Mouse (Mus musculus) embryo, embryonic 9.5 days (tissue): ENCODE results near the gene Bnc2.
A peak's percentile ranks its signal among the peaks of the same experiment; 100 is the strongest.

ENCODE experiments used
- DNase-seq: peaks from one replicate; pipeline ENCODE4 v3.0.0-alpha.2; 2017; ENCODE audit errors: extremely low spot score

Bnc2 gene

DNA sequence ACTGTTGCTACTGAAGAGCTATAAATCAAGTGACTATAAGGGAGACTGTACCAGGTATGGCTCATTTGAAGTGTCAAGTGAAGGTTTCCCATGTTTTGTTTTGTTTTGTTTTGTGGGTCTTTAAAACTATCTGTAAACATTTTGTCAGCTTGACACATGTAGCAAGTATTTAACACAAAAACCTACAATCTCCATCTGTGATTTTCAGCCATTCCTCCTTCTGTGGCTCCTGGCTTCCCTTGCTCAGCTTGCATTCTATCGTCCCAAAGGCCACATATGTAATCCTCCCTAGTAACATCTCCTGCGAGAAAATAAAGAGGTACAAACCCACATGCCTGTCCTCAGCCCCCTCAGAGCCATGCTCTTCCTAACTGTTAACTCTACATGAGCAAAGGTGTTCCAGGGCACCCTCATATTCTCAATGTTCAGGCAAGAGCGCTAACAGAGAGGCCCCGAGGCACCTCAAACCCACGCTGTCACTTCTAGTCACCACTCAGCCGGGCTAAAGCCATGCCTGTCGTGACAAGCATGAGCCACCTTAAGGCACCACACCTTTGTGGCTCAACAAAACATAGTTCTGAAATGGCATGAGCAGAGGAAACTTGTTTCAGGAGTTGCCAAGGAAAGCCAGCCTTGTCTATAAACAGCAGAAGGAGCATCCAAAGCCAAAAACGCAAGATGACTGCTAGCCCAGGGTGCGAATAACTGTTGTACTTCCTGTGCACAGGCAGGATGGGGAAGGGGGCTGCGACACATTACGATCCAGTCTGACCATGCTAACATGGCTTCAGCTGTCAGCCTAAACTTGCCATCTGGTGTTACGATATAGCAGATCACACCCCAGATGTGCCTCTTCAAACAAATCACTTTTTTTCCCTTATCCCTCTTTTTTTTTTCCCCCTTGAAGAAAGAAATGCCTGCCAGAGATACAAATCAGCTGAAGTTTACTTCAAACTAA lies 42.0 kb downstream of the Bnc2 start:
- peak; percentile 12 for DNase-seq

DNA sequence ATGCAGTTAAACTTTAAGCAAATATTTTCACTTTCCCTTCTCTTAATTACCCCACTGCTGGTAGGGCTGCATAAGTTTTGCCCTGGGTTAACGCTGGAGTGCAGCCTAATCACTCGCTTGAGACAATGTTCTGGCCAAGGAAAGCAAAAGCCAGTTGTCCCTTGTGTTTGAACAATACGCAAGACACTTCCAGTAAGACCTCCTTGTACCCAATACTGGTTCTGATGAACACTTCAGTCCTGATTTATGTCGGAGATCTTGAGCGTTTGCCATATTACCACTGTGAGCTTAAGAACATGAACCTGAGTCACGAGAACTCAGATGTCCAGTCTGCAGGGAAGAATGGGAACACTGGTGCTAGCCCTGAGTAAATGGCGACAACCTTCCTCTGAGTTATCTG lies 47.5 kb downstream of the Bnc2 start:
- DNase-seq, result no peak

DNA sequence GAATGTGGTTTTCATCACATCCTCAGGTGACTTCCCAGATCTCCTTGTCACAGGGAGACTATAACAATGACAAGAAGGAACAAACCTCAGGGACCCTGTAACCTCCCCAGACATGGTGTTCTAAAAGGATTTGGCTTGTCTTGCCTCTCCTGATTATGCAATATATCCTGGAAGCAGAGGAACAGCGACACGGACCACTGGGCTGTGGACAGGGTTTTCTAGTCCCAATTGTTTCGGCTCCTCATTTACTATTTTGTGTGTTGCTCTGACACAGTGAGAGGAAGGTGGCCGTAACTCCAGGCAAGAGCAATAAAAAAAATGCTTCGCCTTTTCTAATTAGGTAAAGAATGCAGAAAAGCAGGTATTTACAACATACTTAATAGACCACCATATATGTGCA lies 51.8 kb downstream of the Bnc2 start:
- no peak for DNase-seq

DNA sequence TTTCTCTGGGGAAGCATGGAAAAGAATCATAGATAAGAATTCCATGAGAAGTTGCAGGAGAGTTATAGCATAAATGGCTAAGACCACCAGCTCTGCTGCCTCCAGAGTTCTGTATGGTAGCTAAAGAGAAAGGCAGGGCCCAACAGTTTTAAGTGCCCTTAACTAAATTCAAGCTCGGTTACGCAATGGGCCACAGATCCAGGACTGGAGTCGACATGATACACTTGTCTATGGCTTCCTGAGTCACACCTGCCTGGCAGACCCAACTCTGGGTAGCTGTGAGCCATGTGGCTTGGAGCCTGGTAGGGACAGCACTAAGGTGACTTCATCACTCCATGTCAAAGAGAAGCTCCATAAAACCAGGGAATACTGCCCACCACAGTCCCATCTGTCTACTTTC lies 53.3 kb downstream of the Bnc2 start:
- no peak for DNase-seq

DNA sequence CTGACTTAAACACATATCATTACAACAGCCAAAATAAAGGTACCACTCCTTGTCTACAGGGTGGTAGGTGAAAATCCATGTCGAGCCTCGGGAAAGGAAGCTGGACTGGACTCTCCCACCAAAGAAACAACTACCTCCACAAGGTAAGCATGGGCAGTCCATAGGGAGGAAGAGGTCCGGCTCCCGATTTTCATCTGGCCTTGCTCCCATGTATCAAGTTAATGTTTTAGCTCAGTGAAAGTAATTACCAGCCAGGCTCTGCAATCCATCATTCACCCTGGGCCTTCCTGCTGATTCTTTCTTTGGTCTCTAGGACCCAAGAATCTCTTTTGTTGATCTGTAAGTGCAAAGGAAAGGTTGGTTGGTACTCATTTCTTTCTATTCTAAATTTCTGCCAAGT lies 65.2 kb downstream of the Bnc2 start:
- DNase-seq, result no peak

DNA sequence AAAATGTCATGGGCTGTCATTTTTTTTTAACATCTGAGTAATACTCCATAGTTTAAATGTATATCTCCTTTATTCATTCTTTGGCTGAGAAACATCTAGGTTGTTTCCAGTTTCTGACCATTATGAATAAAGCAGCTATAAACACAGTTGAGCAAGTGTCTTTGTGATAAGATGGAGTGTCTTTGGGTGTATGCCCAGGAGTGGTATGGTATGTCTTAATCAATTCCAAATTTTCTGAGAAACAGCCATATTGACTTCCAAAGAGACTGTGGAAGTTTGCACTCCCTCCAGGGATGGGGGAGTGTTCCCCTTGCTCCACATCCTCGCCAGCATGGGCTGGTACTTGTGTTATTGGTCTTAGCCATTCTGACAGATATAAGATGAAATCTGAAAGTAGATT lies 70.6 kb downstream of the Bnc2 start:
- DNase-seq, result no peak

DNA sequence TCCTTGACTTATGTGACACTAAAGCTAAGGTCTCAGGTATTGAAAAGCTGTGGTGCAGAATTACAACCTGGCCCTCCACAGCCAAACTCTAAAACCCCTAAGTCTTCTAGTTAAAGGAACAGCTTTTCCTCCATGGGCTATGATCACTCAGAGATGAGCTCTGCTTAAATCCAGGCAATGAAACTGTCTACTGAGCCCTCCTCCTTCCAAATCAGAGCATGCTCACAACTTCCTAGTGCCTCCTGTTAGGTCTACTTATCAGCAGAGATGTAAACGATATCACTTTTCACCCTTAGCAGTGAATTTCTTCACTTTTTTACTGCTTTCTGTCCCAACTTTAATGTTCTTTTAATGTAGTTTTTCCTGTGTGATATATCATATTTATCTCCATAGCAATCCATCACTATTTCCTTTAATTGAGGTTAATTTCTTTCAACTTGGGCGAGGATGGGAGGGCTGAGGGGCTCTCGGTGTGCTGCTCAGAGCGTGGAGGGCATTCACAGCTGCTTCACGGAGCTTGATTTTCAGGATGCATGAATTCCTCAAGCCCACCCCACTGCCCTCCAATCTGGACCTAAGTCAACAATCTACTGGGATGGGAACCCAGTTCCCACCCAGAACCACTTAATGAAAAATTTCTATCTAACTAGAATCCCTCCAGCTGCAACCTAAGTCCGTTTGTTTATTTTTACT lies 94.7 kb downstream of the Bnc2 start:
- DNase-seq, result no peak

DNA sequence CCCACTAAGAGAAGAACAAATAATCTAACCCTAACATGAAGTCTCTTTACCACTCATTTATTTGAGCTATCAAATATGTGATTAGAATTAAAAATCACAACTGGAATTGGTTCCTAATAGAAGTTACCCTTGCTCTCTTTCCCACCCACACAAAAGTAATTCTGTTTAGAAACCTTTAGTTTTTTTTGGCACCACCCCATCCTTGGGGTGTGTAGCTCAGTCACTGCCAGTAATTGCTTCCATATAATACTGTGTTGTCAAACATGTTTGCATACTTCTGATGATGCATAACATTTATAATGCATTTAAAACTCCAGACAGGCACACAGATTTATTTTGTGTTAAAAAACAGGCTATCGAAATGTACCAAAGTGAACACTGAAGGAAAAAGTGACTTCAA lies 96.8 kb downstream of the Bnc2 start:
- DNase-seq, result no peak

DNA sequence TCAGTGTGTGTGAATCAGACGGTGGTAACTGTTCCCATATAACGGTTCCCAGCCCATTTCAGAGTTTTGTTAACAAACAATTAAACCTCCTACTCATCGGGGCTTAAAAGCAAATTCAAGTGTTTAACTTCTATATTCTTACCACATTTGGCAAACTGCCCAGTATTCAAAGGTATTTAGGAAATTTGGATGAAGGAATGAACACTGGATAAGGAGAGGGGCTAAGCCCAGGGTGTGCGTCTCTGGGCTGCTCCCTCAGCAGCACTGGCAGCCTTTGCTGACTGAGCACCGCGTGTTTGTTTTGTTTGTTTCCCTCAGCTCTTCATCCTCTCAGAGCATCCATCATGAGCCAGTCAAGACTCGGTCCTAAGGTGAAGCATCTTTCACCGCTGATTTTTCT lies 109.0 kb downstream of the Bnc2 start:
- no peak for DNase-seq

DNA sequence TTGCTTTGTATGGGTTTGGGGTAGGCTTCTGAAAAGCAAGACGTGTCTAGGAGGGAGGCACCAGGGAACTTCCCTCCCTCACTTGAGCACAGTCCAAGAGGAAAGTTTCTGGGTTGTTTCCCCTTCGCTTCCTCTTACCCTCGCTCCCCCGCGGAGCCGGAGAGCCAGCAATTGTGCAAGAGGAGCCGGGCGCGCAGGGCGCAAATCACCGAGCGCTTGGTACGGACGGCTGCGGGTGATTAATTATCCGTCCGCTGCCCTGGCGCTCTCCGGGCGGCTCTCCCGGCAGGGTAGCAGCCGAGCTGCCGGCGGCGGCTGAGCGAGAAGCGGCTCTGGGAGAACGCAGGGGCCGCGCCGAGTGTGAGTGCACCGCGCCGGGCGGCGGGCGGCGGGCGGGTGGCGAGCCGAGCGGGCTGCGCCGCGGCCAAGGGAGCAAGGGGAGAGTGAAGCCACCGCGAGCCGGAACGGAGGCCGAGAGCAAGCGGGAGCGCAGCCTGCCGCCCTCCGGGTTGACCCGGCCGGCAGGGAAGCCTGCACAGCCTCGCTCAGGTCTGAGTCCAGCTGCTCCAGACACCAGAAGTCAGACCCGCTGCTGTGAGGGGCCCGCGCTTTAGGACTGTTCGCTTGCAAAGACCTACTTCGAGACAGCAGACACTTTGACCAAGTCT lies 129.7 kb downstream of the Bnc2 start:
- DNase-seq, result peak; percentile 86

DNA sequence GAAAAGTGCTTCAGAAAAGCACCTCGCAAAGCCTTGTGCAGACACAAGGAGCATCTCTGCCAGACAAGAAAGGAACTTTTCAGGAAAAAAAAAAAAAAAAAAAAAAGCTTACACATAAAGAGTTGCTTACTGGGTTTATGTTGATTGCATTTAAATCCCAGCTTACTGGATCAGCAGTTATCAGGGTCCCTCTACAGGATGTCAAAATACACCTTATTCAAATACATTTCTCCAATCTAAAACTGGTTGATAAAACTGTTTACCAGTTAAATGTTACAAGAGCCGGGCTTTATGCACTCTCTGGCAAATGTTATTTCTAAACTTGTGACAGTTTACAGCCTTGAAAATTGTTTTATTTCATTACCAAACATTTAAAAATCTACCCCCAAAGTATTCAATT lies 130.4 kb downstream of the Bnc2 start:
- no peak for DNase-seq

DNA sequence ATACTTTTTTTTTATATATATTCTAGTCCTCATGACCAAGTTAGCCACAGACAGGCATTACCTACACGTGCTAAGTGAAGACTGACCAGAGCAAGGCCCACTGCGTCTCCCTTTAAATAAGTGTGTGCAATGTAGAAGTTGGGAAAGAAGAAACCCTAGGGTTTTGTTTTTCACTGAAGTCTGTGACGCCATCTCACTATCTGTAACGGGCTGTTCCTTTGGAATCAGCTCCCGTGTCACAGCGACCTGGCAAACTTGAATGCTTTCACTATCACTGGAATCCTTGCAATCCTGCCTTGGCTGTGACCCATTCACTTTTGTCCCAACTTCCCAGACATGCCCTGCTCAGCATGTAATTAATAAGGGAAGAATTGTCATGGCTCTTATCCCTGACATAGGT lies 134.5 kb downstream of the Bnc2 start:
- no peak for DNase-seq

DNA sequence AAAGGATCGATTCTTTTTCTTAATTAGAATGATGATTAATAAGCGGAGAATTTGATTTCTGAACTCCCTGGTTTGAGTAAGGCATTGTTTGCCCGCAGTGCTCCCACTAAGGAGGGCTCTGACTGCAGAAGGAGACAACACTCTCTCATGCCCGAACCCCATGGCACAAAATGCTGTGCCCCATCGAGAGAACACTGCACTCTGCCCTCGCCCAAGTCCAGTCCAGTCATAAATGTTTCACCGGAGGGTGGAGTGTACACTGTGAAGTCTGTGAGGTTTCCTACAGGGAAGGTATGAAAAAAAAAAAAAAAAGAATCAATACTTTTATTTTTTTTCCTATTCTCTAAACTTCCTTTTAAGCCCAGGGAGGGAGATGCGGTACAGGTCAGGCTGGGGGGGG lies 135.7 kb downstream of the Bnc2 start:
- no peak for DNase-seq

DNA sequence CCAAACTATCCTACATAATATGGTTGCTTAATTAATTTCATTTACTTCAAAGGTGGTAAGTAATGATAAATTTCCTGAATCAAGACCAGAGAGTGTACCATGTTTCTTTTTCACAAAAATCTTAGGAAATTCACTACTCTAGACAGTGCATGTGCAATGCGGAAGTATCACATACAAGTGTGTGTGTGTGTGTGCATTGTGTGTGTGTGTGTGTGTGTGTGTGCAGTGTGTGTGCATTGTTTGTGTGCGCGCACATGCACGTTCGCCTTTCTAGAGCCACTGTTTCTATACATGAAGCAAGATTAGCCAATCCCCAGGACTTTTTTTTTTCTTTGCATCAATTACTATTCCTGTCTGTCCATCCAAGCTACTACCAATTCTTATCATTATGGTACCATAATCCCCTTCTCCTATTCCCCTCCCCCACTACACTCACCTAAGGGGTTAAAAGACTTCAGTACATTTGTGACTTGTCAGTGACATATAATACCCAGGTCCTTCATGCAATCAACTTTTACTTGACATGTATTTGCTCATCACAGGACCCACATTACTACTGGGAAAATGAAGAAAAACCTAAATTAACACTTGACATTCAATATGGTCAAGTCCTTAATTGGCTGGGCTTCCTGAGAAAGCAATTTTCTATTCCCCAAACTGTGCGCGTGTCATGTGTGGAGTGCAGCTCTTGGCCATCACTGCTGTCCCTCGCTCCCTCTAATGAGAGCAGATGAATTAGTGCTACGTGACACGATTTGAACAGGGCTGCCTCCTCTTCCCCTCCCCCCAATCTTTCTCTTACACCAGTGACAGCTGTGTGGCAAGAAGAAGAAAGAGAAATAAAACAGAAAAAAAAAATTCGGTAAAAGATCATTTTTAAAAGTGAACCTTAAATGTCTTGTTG lies 145.9 kb downstream of the Bnc2 start:
- no peak for DNase-seq

DNA sequence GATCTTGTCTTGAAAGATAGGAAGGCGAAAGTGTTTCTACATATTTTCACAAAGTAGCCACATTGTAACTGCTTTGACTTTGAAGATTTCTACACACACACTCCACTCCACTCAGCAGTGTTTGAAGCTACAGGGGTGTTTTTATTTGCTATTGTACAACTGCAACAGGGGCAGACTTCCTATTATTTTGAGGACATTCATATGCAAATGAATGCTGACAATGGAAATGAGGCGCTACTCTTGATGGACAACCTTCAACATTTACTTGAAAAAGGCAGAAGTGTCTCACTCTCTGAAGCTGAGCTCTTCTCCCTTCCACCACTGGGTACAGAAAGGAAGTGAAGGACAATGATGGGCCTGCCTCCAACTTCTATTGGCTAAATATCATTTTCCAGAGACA lies 146.7 kb downstream of the Bnc2 start:
- no peak for DNase-seq

DNA sequence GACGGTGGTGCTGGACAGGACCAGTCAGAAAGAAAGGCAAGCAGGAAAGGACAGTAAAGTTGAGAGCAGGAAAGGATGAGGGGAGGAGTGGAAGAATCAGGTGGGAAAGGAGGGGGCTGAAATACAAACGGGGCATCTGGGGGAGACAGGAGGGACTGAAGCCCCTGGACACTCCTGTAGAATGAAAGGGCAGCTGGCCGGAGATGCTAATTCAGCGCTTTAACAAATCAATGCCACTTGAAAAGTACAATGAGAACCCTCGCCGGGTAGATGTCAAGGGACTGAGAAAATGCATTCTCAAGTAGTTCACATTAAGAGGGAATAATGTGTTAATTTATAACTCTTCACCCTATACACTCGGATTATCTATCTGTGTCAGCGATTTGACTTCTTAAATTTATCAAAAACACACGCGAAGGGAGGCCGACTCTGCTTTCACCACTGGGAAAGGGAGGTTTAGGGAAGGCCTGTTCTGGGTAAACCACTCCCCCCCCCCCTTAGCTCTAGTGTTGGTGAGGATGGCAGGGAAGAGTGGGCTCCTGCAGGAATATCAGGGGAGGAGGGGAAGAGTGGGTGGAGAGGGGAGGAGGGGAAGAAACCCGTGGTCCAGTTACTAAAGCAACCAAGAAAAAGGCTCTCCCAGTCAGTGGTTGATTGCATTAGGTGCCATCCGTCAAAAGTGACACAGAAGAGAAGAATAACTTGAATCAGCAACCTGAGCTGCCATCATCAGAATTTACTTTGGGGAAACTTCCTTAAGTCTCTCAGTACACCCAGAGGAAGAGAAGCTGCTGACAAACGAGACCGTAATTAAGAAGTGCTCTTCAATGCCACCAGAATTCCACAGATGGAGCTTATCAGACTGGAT lies 147.8 kb downstream of the Bnc2 start:
- peak; percentile 36 for DNase-seq

DNA sequence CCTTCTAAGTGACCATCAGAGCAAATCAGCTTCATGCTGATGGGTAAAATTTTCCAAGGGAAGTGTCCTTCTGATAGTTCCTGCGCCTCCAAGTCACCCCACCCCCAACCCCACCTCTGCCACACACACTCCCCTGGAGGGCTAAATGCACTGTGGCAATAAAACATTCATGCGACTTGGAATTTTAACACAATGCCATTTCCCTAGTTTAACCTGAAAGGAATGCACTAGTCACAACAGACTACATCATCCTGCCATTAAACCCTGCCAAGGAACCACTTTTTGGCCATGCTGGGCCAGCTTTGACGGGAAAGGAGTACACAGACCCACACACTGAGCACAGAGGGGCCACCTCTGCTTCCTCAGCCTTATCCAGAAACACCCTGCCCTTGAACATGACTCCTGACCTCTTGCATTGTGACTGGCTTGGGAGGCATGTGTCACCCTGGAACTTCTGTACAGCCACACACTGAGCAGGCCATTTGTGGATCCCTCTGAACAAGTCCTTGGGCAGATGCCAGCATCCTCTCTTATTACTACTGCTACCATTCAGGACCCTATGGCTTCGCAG lies 151.3 kb downstream of the Bnc2 start:
- DNase-seq, result peak; percentile 32

DNA sequence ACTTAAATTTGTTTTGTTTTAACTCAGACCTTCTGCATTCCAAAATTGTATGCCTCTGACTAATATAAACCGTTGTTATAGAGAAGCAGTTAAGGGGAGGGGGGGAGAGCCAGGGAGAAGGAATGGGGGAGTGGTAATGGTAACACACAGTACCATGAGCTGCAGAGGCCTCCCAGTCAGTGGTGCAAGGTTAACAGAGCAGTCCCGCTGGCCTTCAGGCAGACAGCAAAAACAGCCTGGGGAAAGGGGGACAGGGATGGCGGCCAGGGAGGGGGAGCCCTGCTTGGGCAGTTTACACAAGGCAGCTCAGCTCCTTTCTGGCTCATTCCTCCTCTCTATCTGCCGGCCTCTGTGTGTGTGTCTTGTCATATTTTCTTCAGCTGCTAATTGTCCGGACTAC lies 151.9 kb downstream of the Bnc2 start:
- peak; percentile 37 for DNase-seq

DNA sequence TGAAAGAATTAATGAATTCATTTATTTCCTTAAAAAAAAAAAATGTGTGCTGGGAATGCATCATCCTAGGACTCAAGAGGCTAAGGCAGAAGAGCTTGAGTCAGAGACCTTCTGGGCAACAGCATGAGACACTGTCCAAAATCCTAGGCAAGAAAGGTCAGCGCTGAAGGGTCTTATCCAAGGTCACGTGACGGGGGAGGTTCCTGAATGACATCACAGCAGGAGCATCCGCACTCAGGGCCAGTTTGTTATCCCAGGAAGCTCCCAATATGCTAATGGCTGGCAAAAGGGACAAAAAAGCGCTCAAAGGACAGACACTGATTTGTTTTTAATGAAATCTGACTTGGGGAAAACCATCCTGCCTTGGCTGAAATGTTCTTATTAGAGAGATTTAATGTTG lies 153.5 kb downstream of the Bnc2 start:
- DNase-seq, result no peak

DNA sequence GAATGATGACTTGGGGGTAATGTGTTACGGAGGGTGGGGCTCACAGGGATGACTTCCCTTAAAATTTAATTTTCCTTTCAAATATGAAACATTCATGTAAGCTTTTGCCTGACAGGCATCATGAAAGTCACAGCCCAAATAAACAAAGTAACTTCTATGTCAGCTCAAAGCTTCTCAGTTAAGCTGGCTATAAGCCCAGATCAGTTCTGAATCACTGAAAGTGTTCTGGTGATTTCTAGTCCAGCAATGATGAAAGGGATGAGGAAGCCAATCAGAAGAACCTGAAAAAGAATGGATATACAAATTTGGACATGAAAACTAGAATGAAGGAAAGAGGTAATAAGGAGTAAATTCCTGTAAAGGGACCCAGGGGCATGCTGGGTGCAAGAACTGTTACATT lies 164.6 kb downstream of the Bnc2 start:
- DNase-seq, result no peak
